Mouse (Mus musculus) ES-E14 (cell line): ENCODE data around the gene Prkch.

Source experiments
- CHD2 ChIP-seq: IDR thresholded peaks from 2 replicates; pipeline ENCODE4 v1.6.1; 2014; ENCODE audit warnings: mild to moderate bottlenecking, low read depth, low read length, inconsistent platforms
- MAFK ChIP-seq: IDR thresholded peaks from 2 replicates; pipeline ENCODE4 v1.6.1; 2014; ENCODE audit warnings: mild to moderate bottlenecking, low read depth, low read length, inconsistent platforms; ENCODE audit not compliant: insufficient read depth
- ZC3H11A ChIP-seq: IDR thresholded peaks from 2 replicates; pipeline ENCODE4 v1.6.1; 2012; ENCODE audit warnings: low read depth, mild to moderate bottlenecking, inconsistent platforms, low read length, borderline replicate concordance
- ZNF384 ChIP-seq: IDR thresholded peaks from 2 replicates; pipeline ENCODE4 v1.6.1; 2012; ENCODE audit warnings: low read depth, low read length, inconsistent platforms

DNA sequence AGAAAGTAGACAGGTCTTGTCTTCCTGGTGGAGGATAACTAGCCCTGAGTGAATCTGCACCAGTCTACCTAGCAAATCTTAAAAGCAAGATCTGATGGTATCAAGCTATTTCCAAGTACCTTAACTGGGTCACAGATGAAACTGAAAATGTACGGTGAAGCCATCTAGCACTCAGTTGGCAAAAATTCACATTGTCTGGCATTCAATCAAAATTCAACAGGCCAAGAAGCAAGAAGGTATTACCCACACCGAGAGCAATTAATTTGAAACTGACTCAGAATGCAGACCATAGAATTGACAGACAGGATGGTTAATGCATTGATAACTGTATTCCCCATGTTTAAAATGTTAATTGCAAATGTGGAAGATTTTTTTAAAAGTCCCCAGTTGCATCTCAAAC lies 82.1 kb downstream of the Prkch start:
- TF ChIP-seq CHD2 = no peak
- TF ChIP-seq ZNF384 = no peak
- TF ChIP-seq MAFK = no peak
- no peak for TF ChIP-seq ZC3H11A
